Mouse (Mus musculus) C2C12 (cell line): ENCODE results near the gene Muc1. TPM values are rescaled to one million over a fixed set of nuclear protein-coding genes. Genes with fewer than 3 reads are reported as not detected.

Experiments used
- H3K27me3 ChIP-seq: one replicate; pipeline ENCODE4 v1.6.1; 2011; ENCODE audit not compliant: control insufficient read depth, insufficient read depth, insufficient read length
- H3K36me3 ChIP-seq: one replicate; pipeline ENCODE4 v1.6.1; 2011; ENCODE audit not compliant: control insufficient read depth, insufficient read depth
- H3K4me3 ChIP-seq: one replicate; pipeline ENCODE4 v1.5.1; 2011; ENCODE audit warnings: mild to moderate bottlenecking, control low read depth; ENCODE audit not compliant: poor library complexity, insufficient read depth, severe bottlenecking
- H3K79me2 ChIP-seq: one replicate; pipeline ENCODE4 v1.6.1; 2011; ENCODE audit not compliant: control insufficient read depth, insufficient read depth
- H3K79me3 ChIP-seq: one replicate; pipeline ENCODE4 v1.6.1; 2011; ENCODE audit warnings: low read depth, control low read depth
- H3ac ChIP-seq: one replicate; pipeline ENCODE3; 2011; ENCODE audit warnings: low read depth; ENCODE audit not compliant: control insufficient read depth, insufficient read length
- CEBPB ChIP-seq: IDR thresholded peaks from one replicate; pipeline ENCODE4 v1.6.1; 2011; ENCODE audit warnings: low read depth, mild to moderate bottlenecking, control low read depth, moderate library complexity
- CTCF ChIP-seq: IDR thresholded peaks from one replicate; pipeline ENCODE4 v1.5.1; 2011; ENCODE audit not compliant: control insufficient read depth, insufficient read depth, insufficient read length
- FOSL1 ChIP-seq: IDR thresholded peaks from one replicate; pipeline ENCODE4 v1.8.0; 2011; ENCODE audit warnings: mild to moderate bottlenecking, low read length; ENCODE audit not compliant: poor library complexity, insufficient read depth, severe bottlenecking
- MAX ChIP-seq: IDR thresholded peaks from one replicate; pipeline ENCODE4 v1.6.1; 2011; ENCODE audit warnings: mild to moderate bottlenecking, control low read depth
- MYOD1 ChIP-seq: IDR thresholded peaks from one replicate; pipeline ENCODE4 v1.6.1; 2011; ENCODE audit warnings: low read depth; ENCODE audit not compliant: control insufficient read depth, insufficient read length
- MYOG ChIP-seq: IDR thresholded peaks from one replicate; pipeline ENCODE4 v1.6.1; 2011; ENCODE audit not compliant: control insufficient read depth, insufficient read length; ENCODE audit errors: extremely low read depth
- USF1 ChIP-seq: IDR thresholded peaks from one replicate; pipeline ENCODE4 v1.6.1; 2011; ENCODE audit warnings: low read depth, mild to moderate bottlenecking, control low read depth, moderate library complexity
- polyA plus RNA-seq: library from polyadenylated mRNA; unstranded; fragments of >200 nt; fragmentation: generic; extraction: Trizol; gene quantifications from one replicate; pipeline ENCODE4 v1.2.1, GENCODE M21; 2012; ENCODE audit warnings: missing spikeins

Gene Muc1
- polyA plus RNA-seq, 1 experiment: 0.20 TPM

DNA sequence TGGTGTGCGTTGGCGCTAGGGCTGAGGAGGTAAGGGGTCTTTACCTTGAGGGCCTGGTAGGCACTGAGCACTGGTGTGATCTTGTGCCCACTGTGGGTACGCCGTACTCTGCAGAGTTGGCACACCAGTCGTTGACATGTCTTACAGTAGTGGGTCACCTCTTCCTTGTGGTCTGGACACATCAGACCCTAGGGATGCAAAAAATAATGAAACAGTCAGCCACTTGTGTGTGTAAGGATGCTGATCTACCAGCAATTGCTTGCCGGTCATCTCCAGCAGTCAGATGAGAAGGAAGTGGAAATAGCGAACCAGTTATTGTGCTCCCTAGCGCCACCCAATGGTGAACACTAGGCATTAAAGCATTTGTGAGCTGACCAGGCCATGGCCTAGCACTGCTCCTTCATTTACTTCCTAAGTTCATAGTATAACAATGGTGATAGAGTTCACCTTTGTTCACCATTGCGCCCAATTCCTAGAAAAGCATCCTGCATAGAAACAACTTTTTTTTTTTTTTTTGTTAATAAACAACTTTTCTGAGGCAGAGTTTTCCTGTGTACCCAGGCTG lies 13.6 kb downstream of the Muc1 start:
- Histone ChIP-seq H3ac (no peak overlapping the region), H3K36me3 (peaks cover 5% of the 10 kb centered on the region), H3K27me3 (no peaks in the 10 kb centered on the region), H3K79me2 (peaks cover 12% of the 10 kb centered on the region), H3K4me3 (no peak overlapping the region), H3K79me3 (peaks cover 8% of the 10 kb centered on the region)
- TF ChIP-seq FOSL1: no peak
- no peak for TF ChIP-seq CEBPB

DNA sequence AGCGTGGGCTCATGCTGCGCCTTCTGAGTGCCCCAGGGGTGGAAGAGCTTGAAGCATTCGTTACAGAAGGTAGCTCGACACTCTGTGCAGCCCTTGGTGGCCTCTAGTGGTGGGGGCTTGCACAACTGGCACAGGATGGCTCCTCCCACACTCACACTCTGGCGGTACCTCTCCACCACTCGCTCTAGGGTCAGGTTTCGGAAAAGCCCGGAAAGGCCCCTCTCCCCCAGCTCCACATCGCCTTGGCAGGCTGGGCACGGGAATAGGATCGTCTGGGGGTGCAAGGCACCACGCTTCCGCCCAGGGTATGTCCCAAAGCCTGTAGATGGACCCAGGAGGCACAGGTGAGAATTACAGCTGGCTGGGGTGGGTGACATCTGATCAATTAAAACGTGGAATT lies 14.8 kb downstream of the Muc1 start:
- Histone ChIP-seq H3K79me3 (peaks cover 8% of the 10 kb centered on the region), H3K27me3 (no peaks in the 10 kb centered on the region), H3K4me3 (peak overlapping the region; percentile 14), H3ac (peak overlapping the region; percentile 65), H3K36me3 (peaks cover 9% of the 10 kb centered on the region), H3K79me2 (peaks cover 24% of the 10 kb centered on the region)
- TF ChIP-seq CTCF (peak; percentile 23), CEBPB (peak; percentile 8), MAX (no peak), FOSL1 (no peak)

DNA sequence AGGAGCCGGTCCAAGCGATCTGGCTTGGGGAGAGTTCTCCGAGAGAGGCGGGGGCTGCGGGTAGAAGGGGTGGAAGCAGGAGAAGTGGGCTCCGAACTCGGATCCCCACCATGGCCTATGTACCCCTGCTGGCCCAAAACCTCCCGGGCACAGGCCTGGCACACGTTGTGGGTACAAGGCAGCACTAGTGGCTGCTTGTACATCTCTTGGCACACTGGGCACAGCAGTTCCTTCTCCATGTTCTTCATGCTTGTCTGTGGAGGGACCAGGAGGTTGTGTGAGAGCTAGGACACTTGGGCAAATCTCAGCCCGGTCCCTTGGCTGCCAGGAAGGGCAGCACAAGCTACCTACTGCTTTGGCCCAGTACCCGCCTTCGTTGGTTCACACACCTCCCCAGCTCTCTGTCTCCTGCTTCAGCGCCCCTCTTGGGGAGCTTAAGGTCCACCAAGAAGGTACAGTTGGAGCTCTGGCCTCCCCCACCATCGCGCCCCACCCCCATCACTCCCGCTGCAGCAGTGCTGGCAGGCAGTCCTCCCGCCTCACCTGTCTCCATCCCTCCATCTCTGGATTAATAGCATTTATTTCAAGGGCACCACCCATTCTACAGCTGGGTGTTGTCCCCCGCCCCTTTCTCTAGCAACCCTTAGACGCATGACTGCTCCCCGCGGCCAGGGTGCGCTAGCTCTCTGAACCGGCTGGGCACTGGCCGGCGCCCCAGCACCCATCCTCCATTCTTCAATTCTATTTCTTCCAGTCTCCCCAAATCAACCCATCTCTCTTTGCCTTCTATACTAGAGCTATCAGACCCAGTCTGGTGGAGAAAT lies 15.5 kb downstream of the Muc1 start:
- peak overlapping the region; percentile 36 for H3K4me3 ChIP-seq
- TF ChIP-seq MYOD1: no peak
- peak overlapping the region; percentile 68 for H3ac ChIP-seq

DNA sequence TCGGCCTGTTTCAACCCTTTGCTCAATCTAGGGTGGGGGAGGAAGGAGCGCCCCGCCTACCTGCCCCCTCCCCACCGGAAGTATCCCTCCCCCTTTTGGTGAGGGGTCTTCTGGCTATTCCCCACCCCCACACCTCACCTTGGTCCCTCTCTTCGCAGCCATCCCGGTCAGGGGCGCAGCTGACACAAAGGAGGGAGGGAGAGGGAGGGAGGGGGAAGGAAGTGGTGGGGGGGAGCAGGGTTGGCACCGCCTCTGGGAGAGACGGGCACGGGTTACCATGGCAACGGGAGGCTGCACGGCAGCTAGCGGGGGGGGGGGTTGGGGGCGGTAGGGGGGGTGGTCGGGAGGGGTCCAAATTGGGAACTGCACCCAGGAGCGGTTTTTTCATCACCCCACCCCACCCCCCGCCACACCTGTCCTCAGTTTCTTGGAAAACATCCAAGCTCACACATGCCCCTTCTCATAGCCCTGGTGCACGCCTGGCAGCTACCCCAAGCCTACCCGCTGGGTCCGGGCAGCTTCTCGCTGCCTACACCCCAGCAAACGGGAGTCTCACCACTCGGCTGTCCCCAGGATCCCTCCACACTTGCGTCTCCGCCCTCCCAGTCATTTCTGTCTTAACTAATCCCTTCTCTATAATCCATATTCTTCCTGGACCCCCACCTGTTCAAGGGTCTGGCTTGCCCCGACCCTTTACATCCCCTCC lies 16.3 kb downstream of the Muc1 start:
- H3K4me3 ChIP-seq: peak overlapping the region; percentile 36
- no peaks in the 10 kb centered on the region for H3K27me3 ChIP-seq
- peaks cover 27% of the 10 kb centered on the region for H3K79me2 ChIP-seq
- no peak for TF ChIP-seq FOSL1
- TF ChIP-seq CTCF: no peak
- TF ChIP-seq MYOD1: no peak
- TF ChIP-seq USF1: no peak
- no peak for TF ChIP-seq MAX
- no peak for TF ChIP-seq CEBPB
- TF ChIP-seq MYOG: no peak
- peaks cover 8% of the 10 kb centered on the region for H3K79me3 ChIP-seq
- peak overlapping the region; percentile 55 for H3ac ChIP-seq
- peaks cover 9% of the 10 kb centered on the region for H3K36me3 ChIP-seq

More for the DNA sequence above, 15.5 kb downstream of the Muc1 start:
- peaks cover 8% of the 10 kb centered on the region for H3K79me3 ChIP-seq
- H3K79me2 ChIP-seq: peaks cover 27% of the 10 kb centered on the region
- no peaks in the 10 kb centered on the region for H3K27me3 ChIP-seq
- H3K36me3 ChIP-seq: peaks cover 9% of the 10 kb centered on the region

DNA sequence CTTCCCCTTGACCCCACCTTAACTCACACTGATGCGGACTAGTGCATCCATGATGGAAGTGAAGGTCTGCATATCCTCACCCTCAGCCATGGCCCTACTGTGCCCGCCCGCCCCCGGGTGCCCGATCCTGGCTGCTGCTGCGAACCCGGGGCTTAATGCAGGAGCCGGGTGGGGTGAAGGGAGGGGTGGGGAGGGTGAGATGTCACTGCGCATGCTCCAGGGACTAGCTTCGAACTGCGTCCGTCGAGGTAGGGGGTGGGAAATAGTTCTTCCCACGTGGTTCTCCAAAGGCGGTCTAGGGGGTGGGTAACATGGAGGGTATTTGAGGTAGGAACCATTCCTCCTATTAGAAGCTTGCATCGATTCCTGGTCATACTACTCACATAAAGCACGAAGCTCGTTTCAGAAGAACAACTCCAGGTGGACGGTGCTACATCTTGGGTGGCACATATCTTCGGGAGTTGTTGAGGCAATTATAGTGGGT lies 16.9 kb downstream of the Muc1 start, which contains the start of gene Krtcap2:
Gene Krtcap2, plus strand, starts transcription at position 279 of the 484 bp plus-strand sequence.
- Histone ChIP-seq H3K36me3 (peaks cover 9% of the 10 kb centered on the region), H3K79me2 (peaks cover 27% of the 10 kb centered on the region), H3K4me3 (peak within 1 kb of the TSS; percentile 61), H3K79me3 (peaks cover 8% of the 10 kb centered on the region), H3K27me3 (no peaks in the 10 kb centered on the region), H3ac (peak within 1 kb of the TSS; percentile 83)
- TF ChIP-seq MAX (peak; percentile 79), MYOD1 (no peak), USF1 (peak; percentile 40)
